Mouse (Mus musculus) kidney, postnatal 0 days (tissue): ENCODE measurements at regions not wholly inside any gene's neighbourhood (a gene's known extent, or its start where the extent isn't known, plus 50 kb on each side); places are given as distances from the start of the nearest gene placed in this dataset.
A peak's percentile ranks its signal among the peaks of the same experiment; 100 is the strongest.

ENCODE experiments used
- ATAC-seq: fragments of 200-750 bp; cut with Nextera tagmentation; replicated peaks from 2 replicates; pipeline ENCODE4 v1.8.0; 2017; ENCODE audit warnings: low read depth, moderate number of reproducible peaks, moderate TSS enrichment, moderate library complexity; ENCODE audit not compliant: low FRiP score
- DNase-seq: peaks from one replicate; pipeline ENCODE4 v3.0.0-alpha.2; 2016; ENCODE audit warnings: low spot score
- H3K27ac ChIP-seq: fragments of 300-500 bp; sonication (generic); 2 replicates; pipeline ENCODE4 v1.5.1; 2014; ENCODE audit warnings: mild to moderate bottlenecking
- H3K27me3 ChIP-seq: fragments of 300-500 bp; sonication (generic); 2 replicates; pipeline ENCODE4 v1.6.1; 2014; ENCODE audit warnings: low read length, mixed read lengths; ENCODE audit not compliant: insufficient read depth
- H3K36me3 ChIP-seq: fragments of 300-500 bp; sonication (generic); 2 replicates; pipeline ENCODE4 v1.6.1; 2014; ENCODE audit warnings: low read length, mixed read lengths; ENCODE audit not compliant: insufficient read depth
- H3K4me1 ChIP-seq: fragments of 300-500 bp; sonication (generic); replicated peaks from 2 replicates; pipeline ENCODE4 v1.6.1; 2014; ENCODE audit warnings: antibody characterized with exemption, low read length, mixed read lengths; ENCODE audit not compliant: insufficient read depth
- H3K4me2 ChIP-seq: fragments of 300-500 bp; sonication (generic); 2 replicates; pipeline ENCODE4 v1.6.1; 2014; ENCODE audit warnings: mild to moderate bottlenecking, low read length, moderate library complexity, mixed read lengths
- H3K4me3 ChIP-seq: fragments of 300-500 bp; sonication (generic); replicated peaks from 2 replicates; pipeline ENCODE4 v1.5.1; 2014; ENCODE audit warnings: low read depth, low read length
- H3K9ac ChIP-seq: fragments of 300-500 bp; sonication (generic); 2 replicates; pipeline ENCODE4 v1.6.1; 2014; ENCODE audit warnings: low read depth, low read length
- H3K9me3 ChIP-seq: fragments of 300-500 bp; sonication (generic); replicated peaks from 2 replicates; pipeline ENCODE4 v1.6.1; 2016; ENCODE audit warnings: low read length, inconsistent platforms, mixed read lengths
- CTCF ChIP-seq: IDR thresholded peaks from 2 replicates; pipeline ENCODE4 v1.5.1; 2016; ENCODE audit warnings: antibody characterized with exemption, low read depth, mild to moderate bottlenecking, moderate library complexity
- WGBS: fragments of 180-500 bp; shearing (Covaris S2); extraction: QIAGEN DNeasy Blood & Tissue Kit; methylation state at CpG from one replicate; pipeline ENCODE4 v1.1.7; 2014; 5-methylcytosine and 5-hydroxymethylcytosine counted together

- H3K27ac ChIP-seq = no peak overlapping the region
These were observed 86.8 kb upstream of the 4931429L15Rik start for GRCm38 (mm10) chr9:46406606-46407005.

GRCm38 (mm10) chr9:46396591-46396990 is 76.8 kb upstream of the 4931429L15Rik start:
- WGBS = 76% methylated on average over 7 of the region's 7 CpGs
- TF ChIP-seq CTCF = no peak
- H3K4me3 ChIP-seq = no peak overlapping the region
- H3K9me3 ChIP-seq = no peaks in the 10 kb centered on the region
- ATAC-seq = no peak
- H3K4me1 ChIP-seq = 0 out of 2 replicates have a peak, but pooled peaks cover 4% of the 10 kb centered on the region
- no peak overlapping the region for H3K9ac ChIP-seq
- H3K27me3 ChIP-seq = no peaks in the 10 kb centered on the region
- H3K27ac ChIP-seq = no peak overlapping the region
- no peak overlapping the region for H3K4me2 ChIP-seq
- no peaks in the 10 kb centered on the region for H3K36me3 ChIP-seq
- DNase-seq = no peak

More at GRCm38 (mm10) chr9:46406606-46407005, 86.8 kb upstream of the 4931429L15Rik start:
- Histone ChIP-seq H3K9me3 (no peaks in the 10 kb centered on the region), H3K4me2 (no peak overlapping the region), H3K27me3 (no peaks in the 10 kb centered on the region), H3K36me3 (no peaks in the 10 kb centered on the region), H3K4me1 (no peaks in the 10 kb centered on the region), H3K9ac (no peak overlapping the region), H3K4me3 (no peak overlapping the region)
- no peak for TF ChIP-seq CTCF
- ATAC-seq (no peak), DNase-seq (no peak)
- WGBS = 75% methylated on average over 8 of the region's 8 CpGs

GRCm38 (mm10) chr9:46395156-46395765 is 75.5 kb upstream of the 4931429L15Rik start:
- H3K4me3 ChIP-seq = no peak overlapping the region
- H3K27me3 ChIP-seq = no peaks in the 10 kb centered on the region
- no peak overlapping the region for H3K9ac ChIP-seq
- DNase-seq (no peak), ATAC-seq (no peak)
- no peaks in the 10 kb centered on the region for H3K36me3 ChIP-seq
- no peak overlapping the region for H3K27ac ChIP-seq
- 61% methylated on average over 14 of the region's 14 CpGs for WGBS
- H3K9me3 ChIP-seq = no peaks in the 10 kb centered on the region
- 0 out of 2 replicates have a peak, but pooled peaks cover 4% of the 10 kb centered on the region for H3K4me1 ChIP-seq
- no peak for TF ChIP-seq CTCF
- H3K4me2 ChIP-seq = no peak overlapping the region

- DNase-seq (no peak), ATAC-seq (no peak)
- no peak for TF ChIP-seq CTCF
- 66% methylated on average over 7 of the region's 7 CpGs for WGBS
- H3K27ac ChIP-seq = no peak overlapping the region
- no peak overlapping the region for H3K4me3 ChIP-seq
- H3K36me3 ChIP-seq = no peaks in the 10 kb centered on the region
- no peaks in the 10 kb centered on the region for H3K27me3 ChIP-seq
- no peak overlapping the region for H3K4me2 ChIP-seq
- H3K9ac ChIP-seq = no peak overlapping the region
- H3K4me1 ChIP-seq = 0 out of 2 replicates have a peak, but pooled peaks cover 4% of the 10 kb centered on the region
- H3K9me3 ChIP-seq = no peaks in the 10 kb centered on the region
These were observed 74.5 kb upstream of the 4931429L15Rik start for GRCm38 (mm10) chr9:46394239-46394638.

- no peak overlapping the region for H3K4me2 ChIP-seq
- peak; percentile 86 for TF ChIP-seq CTCF
- no peak overlapping the region for H3K4me3 ChIP-seq
- no peak overlapping the region for H3K27ac ChIP-seq
- H3K27me3 ChIP-seq = no peaks in the 10 kb centered on the region
- DNase-seq = peak; percentile 32
- WGBS = 5% methylated on average over 23 of the region's 23 CpGs
- H3K9ac ChIP-seq = no peak overlapping the region
- no peaks in the 10 kb centered on the region for H3K9me3 ChIP-seq
- H3K36me3 ChIP-seq = no peaks in the 10 kb centered on the region
- 0 out of 2 replicates have a peak, but pooled peaks have one; percentile 61 for ATAC-seq
- 0 out of 2 replicates have a peak, but pooled peaks cover 4% of the 10 kb centered on the region for H3K4me1 ChIP-seq
These were observed 73.0 kb upstream of the 4931429L15Rik start for GRCm38 (mm10) chr9:46392641-46393321.

- peak; percentile 48 for DNase-seq
- 5% methylated on average over 9 of the region's 9 CpGs for WGBS
- H3K9ac ChIP-seq = no peak overlapping the region; the same call in 1 of the 2 replicates
These were observed 70.0 kb upstream of the 4931429L15Rik start for GRCm38 (mm10) chr9:46389741-46390140.

More at GRCm38 (mm10) chr9:46389741-46390140, 70.0 kb upstream of the 4931429L15Rik start:
- Histone ChIP-seq H3K27me3 (no peaks in the 10 kb centered on the region), H3K4me2 (peak overlapping the region; percentile 60), H3K27ac (no peak overlapping the region), H3K4me1 (0 out of 2 replicates have a peak, but pooled peaks cover 4% of the 10 kb centered on the region), H3K4me3 (peak overlapping the region; percentile 39), H3K36me3 (no peaks in the 10 kb centered on the region), H3K9me3 (no peaks in the 10 kb centered on the region)
- ATAC-seq = no peak
- TF ChIP-seq CTCF = no peak
